Mouse (Mus musculus) monocyte, adult 5-6 weeks (primary cell): ENCODE data around the gene Slc15a3. TPM values are rescaled to one million over a fixed set of nuclear protein-coding genes. Genes with fewer than 3 reads are reported as not detected.

Experiments used
- ATAC-seq: fragments of 153-309, 156-312 bp; replicated peaks from 2 replicates; pipeline ENCODE4 v1.8.0; 2017; ENCODE audit warnings: mild to moderate bottlenecking; ENCODE audit not compliant: low TSS enrichment, insufficient number of reproducible peaks, severe bottlenecking, poor library complexity, low FRiP score
- total RNA-seq: library from RNA; stranded (forward); fragments of 200-1000, 200-491, 200-594 nt; gene quantifications from 3 replicates; pipeline ENCODE4 v1.2.3, GENCODE M21; 2017

Slc15a3 gene
- total RNA-seq, 1 experiment from 2014 or later: 26.8 TPM

DNA sequence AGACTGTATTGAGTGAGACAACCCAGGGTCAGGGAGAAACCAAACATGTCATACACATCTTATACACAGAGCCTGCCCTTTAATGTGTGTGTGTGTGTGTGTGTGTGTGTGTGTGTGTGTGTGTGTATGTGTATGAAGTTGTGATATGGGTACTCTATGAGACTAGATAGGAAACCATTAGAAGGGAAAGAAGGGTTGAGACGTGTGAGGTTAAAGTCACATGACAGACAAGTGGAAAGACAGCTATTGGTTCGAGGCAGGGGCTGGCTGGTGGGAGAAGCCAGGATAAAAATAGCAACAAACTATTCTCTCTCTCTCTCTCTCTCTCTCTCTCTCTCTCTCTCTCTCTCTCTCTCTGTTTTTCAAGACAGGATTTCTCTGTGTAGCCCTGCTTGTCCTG is 23.1 kb upstream of the Slc15a3 start:
- ATAC-seq: no peak

GRCm38 (mm10) chr19:10818217-10818946 is 21.1 kb upstream of the Slc15a3 start:
- ATAC-seq: peak; percentile 68

- ATAC-seq: no peak
Observed at GRCm38 (mm10) chr19:10821319-10821718, 18.2 kb upstream of the Slc15a3 start.

DNA sequence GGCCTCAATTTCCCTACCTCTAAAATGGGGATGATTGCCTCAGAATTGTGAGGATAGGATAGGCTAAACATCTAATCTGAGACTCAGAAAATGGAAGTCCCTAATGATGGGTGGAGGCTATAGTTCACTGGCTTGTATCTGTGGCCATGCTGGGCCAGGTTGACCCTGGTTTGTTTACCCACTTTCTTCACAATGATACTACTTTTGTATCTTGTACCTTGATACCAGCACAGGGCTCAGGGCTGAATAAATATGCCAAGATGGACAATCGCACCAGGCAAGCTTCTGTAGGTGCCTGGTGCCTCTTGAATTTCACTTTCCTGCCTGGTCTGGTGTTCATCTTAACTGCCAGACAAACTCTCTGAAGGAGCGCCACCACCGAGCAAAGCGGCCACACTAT is 17.0 kb upstream of the Slc15a3 start:
- ATAC-seq: no peak

DNA sequence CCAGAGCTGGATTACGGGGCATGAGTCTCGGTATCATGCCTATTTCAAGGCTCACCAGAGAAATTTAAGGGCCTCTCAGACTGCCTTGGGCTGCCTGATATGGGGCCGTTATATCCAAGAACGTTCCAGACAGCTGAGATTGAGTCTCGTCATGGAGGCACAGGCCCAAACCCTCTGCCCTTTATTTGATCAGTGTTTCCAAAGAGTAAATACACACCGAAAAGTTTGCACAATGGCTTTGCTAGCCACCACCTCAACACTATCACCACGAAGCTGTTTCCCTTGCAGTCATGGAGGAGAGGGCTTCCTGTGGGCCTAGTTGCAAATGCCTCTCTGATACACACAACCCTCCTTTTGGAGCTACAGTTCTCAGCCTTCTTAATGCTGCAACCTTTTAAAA is 15.5 kb upstream of the Slc15a3 start:
- no peak for ATAC-seq

- no peak for ATAC-seq
Observed at GRCm38 (mm10) chr19:10828321-10828720, 11.2 kb upstream of the Slc15a3 start.

DNA sequence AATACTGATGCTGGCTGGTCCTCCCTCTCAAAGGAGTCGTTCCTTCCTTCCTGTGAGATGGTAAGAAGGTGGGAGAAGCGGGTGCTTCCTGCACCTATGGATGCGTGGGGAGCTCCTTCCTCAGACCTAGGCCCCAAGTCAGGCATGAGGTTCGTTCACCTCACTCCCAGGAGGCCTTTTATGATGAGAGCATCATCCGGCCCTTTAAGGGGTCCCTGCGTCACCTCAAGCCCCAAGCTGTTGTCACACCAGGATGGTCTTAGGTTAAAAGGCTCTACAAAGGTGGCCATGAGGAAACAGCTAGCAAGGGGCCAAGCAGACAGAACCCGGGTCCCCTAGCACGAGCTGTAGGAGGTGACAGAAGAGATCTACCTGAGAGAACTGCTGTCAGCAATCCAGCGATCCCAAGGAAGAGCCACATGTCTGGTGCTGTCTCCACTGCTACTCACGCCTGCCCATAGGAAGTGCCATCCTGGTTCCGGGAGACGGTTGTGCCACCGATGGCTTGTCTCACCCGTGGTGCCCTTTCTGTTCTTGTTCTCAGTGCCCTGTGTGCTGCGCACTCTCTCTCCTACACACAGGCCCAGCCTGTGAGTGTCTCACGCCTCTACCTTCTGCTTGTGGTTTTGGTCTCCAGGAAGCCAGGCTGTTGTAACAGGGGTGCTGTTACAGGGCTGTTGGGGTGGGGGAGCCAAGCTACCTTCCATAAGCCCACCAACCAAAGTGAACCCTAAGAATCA is 9.9 kb upstream of the Slc15a3 start, which contains the start of gene Cd6:
Gene Cd6 (minus strand): TSS at position 623 of the 740 bp plus-strand sequence.
- no peak for ATAC-seq

GRCm38 (mm10) chr19:10831424-10831823 is 8.1 kb upstream of the Slc15a3 start:
- peak; percentile 76 for ATAC-seq

DNA sequence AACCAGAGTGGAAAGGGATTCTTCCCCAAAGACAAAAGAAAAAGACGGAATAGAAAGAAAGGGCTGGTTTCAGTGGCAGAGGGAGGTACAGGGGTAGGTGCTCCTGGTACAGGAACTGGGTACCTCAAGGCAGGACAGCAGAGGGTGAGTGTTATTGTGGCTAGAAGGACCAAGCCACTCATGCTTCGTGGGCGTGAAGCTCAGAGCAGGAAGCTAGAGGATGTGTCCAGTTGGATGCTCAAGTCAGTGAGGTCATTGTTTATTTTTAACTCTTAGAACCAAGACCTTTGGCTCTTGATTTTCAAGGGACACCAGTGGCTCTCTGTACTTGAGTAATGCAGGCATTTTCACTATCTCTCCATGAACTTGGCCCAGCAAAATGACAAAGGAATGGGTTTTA is 7.5 kb upstream of the Slc15a3 start:
- peak; percentile 47; the same call in 1 of the 2 replicates for ATAC-seq

GRCm38 (mm10) chr19:10833611-10834010 is 5.9 kb upstream of the Slc15a3 start:
- ATAC-seq: 0 out of 2 replicates have a peak, but pooled peaks have one; percentile 30

GRCm38 (mm10) chr19:10835671-10836070 is 3.9 kb upstream of the Slc15a3 start:
- no peak for ATAC-seq

DNA sequence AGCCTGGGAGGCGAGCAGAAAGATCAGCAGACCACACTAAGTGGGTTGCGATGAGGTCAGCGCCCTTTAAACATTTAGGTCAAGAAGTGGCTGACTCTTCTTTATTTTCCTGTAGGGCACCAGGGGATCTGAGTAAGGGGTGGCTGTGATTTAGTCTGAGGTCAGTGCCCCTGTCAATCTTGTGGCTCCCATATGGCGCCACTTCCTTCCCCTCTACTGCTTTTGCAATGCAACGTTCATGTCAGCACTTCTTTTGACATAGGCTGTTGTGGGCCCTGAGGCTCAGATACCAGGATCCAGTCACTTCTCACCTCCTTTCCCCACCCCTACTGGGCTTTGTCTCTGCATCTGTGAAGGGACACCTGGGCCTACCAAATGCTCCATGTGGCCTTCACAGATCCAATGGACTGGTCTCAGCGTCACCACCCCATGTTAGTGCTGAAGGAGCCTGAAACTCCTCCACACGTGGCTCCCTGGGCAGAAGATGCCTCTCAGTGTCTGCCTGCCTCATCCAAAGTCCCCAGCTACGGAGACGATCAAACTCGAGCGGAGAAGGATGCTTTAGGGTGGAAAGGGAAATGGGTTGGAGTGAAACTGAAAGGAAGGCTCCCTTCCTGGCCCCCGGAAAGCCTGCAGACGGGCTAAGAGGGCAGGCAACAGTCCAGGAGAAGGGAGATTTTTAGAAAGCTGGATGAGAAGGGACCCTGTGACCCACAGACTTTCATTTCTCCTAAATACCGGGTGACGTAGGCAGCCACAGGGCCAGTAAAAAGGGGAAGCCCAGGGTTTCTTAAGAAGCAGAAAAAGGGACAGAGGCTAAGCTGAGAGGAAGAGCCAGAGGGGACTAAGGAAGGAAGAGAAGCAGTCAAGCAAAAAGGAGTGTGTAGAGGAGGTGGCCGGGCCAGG is 2.4 kb downstream of the Slc15a3 start:
- peak; percentile 73 for ATAC-seq

- ATAC-seq: no peak
Observed at GRCm38 (mm10) chr19:10842914-10843313, 3.4 kb downstream of the Slc15a3 start.

DNA sequence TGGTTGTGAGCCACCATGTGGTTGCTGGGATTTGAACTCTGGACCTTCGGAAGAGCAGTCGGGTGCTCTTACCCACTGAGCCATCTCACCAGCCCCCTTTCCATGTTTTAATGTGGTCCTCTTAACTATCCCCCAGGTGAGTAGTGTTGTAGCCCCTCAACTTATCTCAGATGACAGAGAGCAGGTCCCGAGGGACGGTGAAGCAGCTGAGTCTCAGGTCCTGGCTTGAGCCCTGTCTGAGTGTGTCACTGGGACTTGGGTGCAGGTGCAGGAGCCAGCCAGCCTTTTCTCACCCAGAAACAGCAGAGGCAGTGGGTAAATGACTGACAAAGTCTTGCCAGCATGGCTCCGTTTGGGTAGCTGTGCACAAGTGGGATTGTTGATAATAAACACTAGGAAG is 4.7 kb downstream of the Slc15a3 start:
- ATAC-seq: no peak

- ATAC-seq: 0 out of 2 replicates have a peak, but pooled peaks have one; percentile 4
Observed at GRCm38 (mm10) chr19:10845454-10845853, 5.9 kb downstream of the Slc15a3 start.

GRCm38 (mm10) chr19:10846150-10846549 is 6.6 kb downstream of the Slc15a3 start:
- no peak for ATAC-seq

- ATAC-seq: no peak
Observed at GRCm38 (mm10) chr19:10847311-10848087, 8.0 kb downstream of the Slc15a3 start.

GRCm38 (mm10) chr19:10855422-10855821 is 15.9 kb downstream of the Slc15a3 start:
- no peak for ATAC-seq
